Mouse (Mus musculus) erythroblast, embryonic 14.5 days (primary cell): ENCODE measurements around the gene Kpna7. TPM values are rescaled to one million over a fixed set of nuclear protein-coding genes. Genes with fewer than 3 reads are reported as not detected.
"Not testable (repeated sequence)": the region's sequence is repeated elsewhere in the genome, so short reads cannot be mapped to it uniquely, and the experiment has no call there.

Experiments used
- H3K27me3 ChIP-seq: 2 replicates; pipeline ENCODE4 v1.6.1; 2012; ENCODE audit warnings: inconsistent platforms; ENCODE audit not compliant: control insufficient read depth
- H3K36me3 ChIP-seq: 2 replicates; pipeline ENCODE4 v1.6.1; 2012; ENCODE audit warnings: mild to moderate bottlenecking, inconsistent platforms; ENCODE audit not compliant: control insufficient read depth
- H3K4me1 ChIP-seq: 2 replicates; pipeline ENCODE4 v1.6.1; 2012; ENCODE audit warnings: inconsistent platforms; ENCODE audit not compliant: control insufficient read depth
- H3K4me3 ChIP-seq: replicated peaks from 2 replicates; pipeline ENCODE3; 2012; ENCODE audit warnings: moderate library complexity, mild to moderate bottlenecking, inconsistent platforms
- H3K9me3 ChIP-seq: 2 replicates; pipeline ENCODE4 v1.6.1; 2012; ENCODE audit warnings: low read length, inconsistent platforms, mixed read lengths; ENCODE audit not compliant: control insufficient read depth
- GATA1 ChIP-seq: IDR thresholded peaks from 2 replicates; pipeline ENCODE4 v1.6.1; 2012; ENCODE audit warnings: low read length, inconsistent platforms, mixed read lengths
- TAL1 ChIP-seq: IDR thresholded peaks from 3 replicates; pipeline ENCODE4 v1.6.1; 2012; ENCODE audit warnings: low read length, inconsistent platforms, mixed read lengths
- polyA plus RNA-seq: library from polyadenylated mRNA; stranded (reverse); fragments of >175 nt; gene quantifications from 2 replicates; pipeline ENCODE4 v1.2.3, GENCODE M21; 2012

The Kpna7 gene
- polyA plus RNA-seq, 1 experiment, result not detected

DNA sequence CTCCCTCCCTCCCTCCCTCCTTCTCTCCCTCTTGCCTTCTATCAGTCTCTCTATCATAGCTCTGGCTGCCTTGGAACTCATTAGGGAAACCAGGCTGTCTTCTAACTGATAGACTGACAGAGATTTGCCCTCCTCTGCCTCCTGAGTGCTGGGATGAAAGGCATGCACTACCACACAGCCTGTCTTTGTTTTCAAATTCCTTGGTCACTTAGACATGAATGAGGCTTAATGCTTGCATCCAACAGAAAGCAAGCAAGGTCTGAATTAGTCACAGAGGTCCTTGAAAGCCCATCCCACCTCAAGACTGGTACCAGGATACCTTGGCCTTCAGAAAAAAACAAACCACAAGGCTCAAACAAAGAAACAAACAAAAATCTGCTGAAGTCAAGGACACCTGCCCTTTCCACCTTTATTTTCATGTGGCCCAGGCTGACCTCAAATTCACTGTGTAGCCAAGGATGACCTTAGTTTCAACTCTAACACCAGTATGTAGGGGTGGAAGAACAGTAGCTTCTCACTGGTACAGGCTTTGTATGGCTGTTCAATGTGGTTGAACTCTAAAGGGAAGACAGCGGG lies 19.0 kb downstream of the Kpna7 start:
- no peaks in the 10 kb centered on the region for H3K9me3 ChIP-seq
- no peaks in the 10 kb centered on the region for H3K36me3 ChIP-seq
- no peak overlapping the region for H3K4me3 ChIP-seq
- no peak for TF ChIP-seq GATA1
- TF ChIP-seq TAL1, result no peak
- no peaks in the 10 kb centered on the region for H3K4me1 ChIP-seq
- H3K27me3 ChIP-seq, result no peaks in the 10 kb centered on the region

DNA sequence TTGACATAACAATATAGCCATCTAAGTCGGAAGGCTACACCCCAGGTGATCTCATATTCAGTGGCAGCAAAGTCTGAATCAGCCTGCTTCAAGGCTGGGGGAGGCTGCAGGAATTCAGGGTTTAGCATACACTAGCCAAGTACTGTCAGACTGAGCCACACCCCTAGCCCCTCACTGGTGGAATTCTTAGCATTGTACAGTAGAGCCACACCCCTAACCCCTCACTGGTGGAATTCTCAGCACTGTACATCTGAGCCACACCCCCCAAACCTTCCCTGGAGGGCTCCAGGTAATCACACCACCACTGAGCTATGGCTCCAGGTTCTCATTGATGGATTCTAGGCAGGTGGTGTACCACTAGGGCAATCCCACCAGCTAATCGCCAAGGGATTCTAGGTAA lies 24.3 kb downstream of the Kpna7 start:
- H3K36me3 ChIP-seq, result no peaks in the 10 kb centered on the region
- no peaks in the 10 kb centered on the region; the same call in 1 of the 2 replicates for H3K4me1 ChIP-seq
- TF ChIP-seq TAL1 (no peak), GATA1 (no peak)
- H3K27me3 ChIP-seq, result no peaks in the 10 kb centered on the region
- H3K9me3 ChIP-seq, result no peaks in the 10 kb centered on the region
- H3K4me3 ChIP-seq, result no peak overlapping the region

- TF ChIP-seq GATA1, result no peak
- TF ChIP-seq TAL1, result no peak
- no peak overlapping the region for H3K4me3 ChIP-seq
- H3K9me3 ChIP-seq, result no peaks in the 10 kb centered on the region
- peaks cover 5% of the 10 kb centered on the region for H3K4me1 ChIP-seq
- no peaks in the 10 kb centered on the region for H3K27me3 ChIP-seq
- H3K36me3 ChIP-seq, result no peaks in the 10 kb centered on the region
These were observed 25.1 kb downstream of the Kpna7 start for GRCm38 (mm10) chr5:145058722-145059121.

- no peak for TF ChIP-seq TAL1
- no peak for TF ChIP-seq GATA1
- no peak overlapping the region for H3K4me3 ChIP-seq
- H3K4me1 ChIP-seq, result peaks cover 5% of the 10 kb centered on the region
- no peaks in the 10 kb centered on the region for H3K27me3 ChIP-seq
- no peaks in the 10 kb centered on the region for H3K9me3 ChIP-seq
- no peaks in the 10 kb centered on the region for H3K36me3 ChIP-seq
These were observed 25.9 kb downstream of the Kpna7 start for GRCm38 (mm10) chr5:145057907-145058306.

GRCm38 (mm10) chr5:145054187-145054586 lies 29.6 kb downstream of the Kpna7 start:
- H3K36me3 ChIP-seq, H3K4me1 ChIP-seq, H3K27me3 ChIP-seq, H3K4me3 ChIP-seq, H3K9me3 ChIP-seq: not testable (repeated sequence)

- H3K4me3 ChIP-seq, H3K36me3 ChIP-seq, H3K9me3 ChIP-seq, H3K4me1 ChIP-seq, H3K27me3 ChIP-seq: not testable (repeated sequence)
These were observed 41.1 kb downstream of the Kpna7 start, which contains the start of gene 1700018F24Rik for GRCm38 (mm10) chr5:145042690-145043089. 1700018F24Rik (plus strand) TSS chr5:145042990.

- H3K9me3 ChIP-seq, result no peaks in the 10 kb centered on the region
- no peaks in the 10 kb centered on the region for H3K36me3 ChIP-seq
- H3K4me3 ChIP-seq, result no peak overlapping the region
- no peaks in the 10 kb centered on the region; the same call in 1 of the 2 replicates for H3K4me1 ChIP-seq
- TF ChIP-seq GATA1 (no peak), TAL1 (no peak)
- H3K27me3 ChIP-seq, result no peaks in the 10 kb centered on the region
These were observed 42.2 kb downstream of the Kpna7 start for GRCm38 (mm10) chr5:145041628-145042027.

GRCm38 (mm10) chr5:145032391-145032790 lies 51.4 kb downstream of the Kpna7 start, which contains the start of gene Gm4871:
Gm4871 (minus strand) TSS chr5:145032754.
- H3K36me3 ChIP-seq, H3K27me3 ChIP-seq, H3K4me1 ChIP-seq, H3K4me3 ChIP-seq, H3K9me3 ChIP-seq: not testable (repeated sequence)

DNA sequence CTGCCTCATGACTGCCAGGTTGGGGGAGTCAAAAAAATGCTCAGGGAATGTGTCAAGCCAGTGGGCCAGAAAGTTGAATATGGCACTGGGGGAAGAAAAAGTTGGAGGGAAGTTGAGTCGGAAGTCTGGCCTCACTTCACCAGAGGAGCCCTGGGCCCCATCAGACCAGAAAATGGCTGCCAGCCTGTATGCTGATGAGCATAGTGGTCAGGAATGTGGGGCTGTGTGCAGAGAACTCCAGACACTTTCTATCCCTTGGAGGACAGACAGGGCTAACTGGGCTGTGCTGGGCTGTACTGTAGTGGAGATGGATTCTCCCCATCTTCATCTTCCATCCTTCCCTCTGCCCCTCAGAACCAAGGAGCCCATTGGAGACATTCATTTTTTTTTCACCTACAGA lies 53.4 kb downstream of the Kpna7 start:
- not testable (repeated sequence) for H3K9me3 ChIP-seq, H3K4me1 ChIP-seq, H3K4me3 ChIP-seq, H3K27me3 ChIP-seq, H3K36me3 ChIP-seq

- not testable (repeated sequence) for H3K9me3 ChIP-seq, H3K27me3 ChIP-seq, H3K36me3 ChIP-seq, H3K4me1 ChIP-seq, H3K4me3 ChIP-seq
These were observed 63.1 kb downstream of the Kpna7 start for GRCm38 (mm10) chr5:145020712-145021111.

DNA sequence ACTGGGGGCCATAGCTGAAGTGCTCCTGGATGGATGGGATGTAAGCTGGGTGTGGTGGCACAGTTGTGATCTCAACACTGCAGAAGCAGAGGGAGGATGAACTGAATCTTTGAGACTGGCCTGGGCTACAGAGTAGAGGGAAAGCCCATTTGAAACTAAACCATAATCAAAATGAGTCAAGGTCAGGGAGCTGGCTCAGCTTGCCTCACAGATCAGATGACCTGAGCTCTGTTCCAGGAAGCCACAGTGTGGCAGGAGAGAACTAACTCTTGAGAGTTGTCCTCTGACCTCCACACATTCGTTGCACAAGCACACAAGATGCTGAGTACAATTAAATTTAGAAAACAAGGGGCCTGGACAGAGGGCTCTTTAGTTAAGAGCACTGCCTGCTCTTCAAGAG lies 63.6 kb downstream of the Kpna7 start:
- not testable (repeated sequence) for H3K27me3 ChIP-seq, H3K9me3 ChIP-seq, H3K36me3 ChIP-seq, H3K4me1 ChIP-seq, H3K4me3 ChIP-seq

- not testable (repeated sequence) for H3K4me1 ChIP-seq, H3K9me3 ChIP-seq, H3K27me3 ChIP-seq, H3K4me3 ChIP-seq, H3K36me3 ChIP-seq
These were observed 67.1 kb downstream of the Kpna7 start for GRCm38 (mm10) chr5:145016761-145017160.
